Mouse (Mus musculus) neural tube, embryonic 11.5 days (tissue): Measurements from ENCODE around the gene Exoc3l. TPM values are rescaled to one million over a fixed set of nuclear protein-coding genes. Genes with fewer than 3 reads are reported as not detected.
A peak's percentile ranks its signal among the peaks of the same experiment; 100 is the strongest.

Experiments
- ATAC-seq: fragments of 200-750 bp; cut with Nextera tagmentation; 2 replicates; pipeline ENCODE4 v1.8.0; 2017; ENCODE audit warnings: moderate number of reproducible peaks, mild to moderate bottlenecking, moderate TSS enrichment, moderate library complexity; ENCODE audit not compliant: insufficient read depth, low FRiP score, low TSS enrichment
- DNase-seq: peaks from one replicate; pipeline ENCODE4 v3.0.0-alpha.2; 2015; ENCODE audit warnings: low spot score
- H3K27ac ChIP-seq: fragments of 300-500 bp; sonication (generic); 2 replicates; pipeline ENCODE4 v1.5.1; 2014; ENCODE audit warnings: low read depth, mild to moderate bottlenecking, low read length
- H3K27me3 ChIP-seq: fragments of 300-500 bp; sonication (generic); 2 replicates; pipeline ENCODE4 v1.6.1; 2014; ENCODE audit warnings: mild to moderate bottlenecking, low read length, mixed read lengths; ENCODE audit not compliant: control insufficient read depth, insufficient read depth
- H3K36me3 ChIP-seq: fragments of 300-500 bp; sonication (generic); 2 replicates; pipeline ENCODE4 v1.6.1; 2014; ENCODE audit warnings: mild to moderate bottlenecking, low read length, moderate library complexity, mixed read lengths; ENCODE audit not compliant: control insufficient read depth, insufficient read depth
- H3K4me1 ChIP-seq: fragments of 300-500 bp; sonication (generic); 2 replicates; pipeline ENCODE4 v1.6.1; 2014; ENCODE audit warnings: low read length, mixed read lengths; ENCODE audit not compliant: control insufficient read depth, insufficient read depth
- H3K4me2 ChIP-seq: fragments of 300-500 bp; sonication (generic); 2 replicates; pipeline ENCODE4 v1.6.1; 2014; ENCODE audit warnings: low read depth, mild to moderate bottlenecking, moderate library complexity
- H3K4me3 ChIP-seq: fragments of 300-500 bp; sonication (generic); 2 replicates; pipeline ENCODE4 v1.5.1; 2014; ENCODE audit warnings: low read depth, low read length
- H3K9ac ChIP-seq: fragments of 300-500 bp; sonication (generic); 2 replicates; pipeline ENCODE4 v1.6.1; 2014; ENCODE audit warnings: mild to moderate bottlenecking, low read length
- H3K9me3 ChIP-seq: fragments of 300-500 bp; sonication (generic); 2 replicates; pipeline ENCODE4 v1.6.1; 2016; ENCODE audit warnings: low read length; ENCODE audit not compliant: control insufficient read depth
- WGBS: fragments of 180-500 bp; shearing (Covaris S2); extraction: QIAGEN DNeasy Blood & Tissue Kit; methylation state at CpG from one replicate; pipeline ENCODE4 v1.1.7; 2014; 5-methylcytosine and 5-hydroxymethylcytosine counted together
- polyA plus RNA-seq: library from polyadenylated mRNA; unstranded; fragments of >200 nt; fragmentation: Nextera tagmentation; extraction: Ambion mirVana; gene quantifications from 2 replicates; pipeline ENCODE4 v1.2.1, GENCODE M21; 2014

Exoc3l gene
- polyA plus RNA-seq, 1 experiment from 2014 or later, result 12.1 TPM

DNA sequence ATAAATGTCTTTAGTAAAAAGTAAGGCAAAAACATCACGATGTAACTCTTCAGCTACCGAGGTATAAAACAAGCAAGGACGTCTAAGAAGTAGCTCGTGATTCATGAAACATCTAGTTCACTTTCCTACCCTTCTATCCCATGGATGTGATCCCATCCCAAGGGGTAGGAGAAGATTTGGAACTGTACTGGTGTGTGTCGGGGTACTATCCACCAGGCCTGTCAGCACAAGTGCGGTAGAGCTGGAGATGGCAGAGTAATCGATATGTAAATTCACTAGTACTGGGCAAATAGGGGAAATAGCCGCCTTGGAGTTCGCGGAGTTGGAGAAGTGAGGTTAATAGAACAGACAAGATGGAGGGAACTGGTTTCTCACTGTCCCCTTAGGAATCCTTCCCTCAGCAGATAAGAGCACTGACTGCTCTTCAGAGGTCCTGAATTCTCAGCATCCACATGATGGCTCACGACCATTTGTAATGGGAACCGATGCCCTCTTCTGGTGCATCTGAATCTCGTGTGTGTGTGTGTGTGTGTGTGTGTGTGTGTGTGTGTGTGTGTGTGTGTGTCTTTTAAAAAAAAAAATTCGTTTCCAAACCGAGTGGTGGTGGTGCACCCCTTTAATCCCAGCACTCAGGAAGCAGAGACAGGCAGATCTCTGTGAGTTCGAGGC, 32.5 kb downstream of the Exoc3l start:
- H3K4me2 ChIP-seq, result no peak overlapping the region

GRCm38 (mm10) chr8:105261326-105261980, 34.4 kb downstream of the Exoc3l start:
- peaks cover 8% of the 10 kb centered on the region for H3K4me1 ChIP-seq
- DNase-seq (no peak), ATAC-seq (no peak)
- H3K27me3 ChIP-seq, result peaks cover 73% of the 10 kb centered on the region
- no peaks in the 10 kb centered on the region; the same call in 1 of the 2 replicates for H3K9me3 ChIP-seq
- no peak overlapping the region for H3K4me3 ChIP-seq
- no peaks in the 10 kb centered on the region for H3K36me3 ChIP-seq
- 83% methylated on average over 12 of the region's 12 CpGs for WGBS
- no peak overlapping the region for H3K27ac ChIP-seq
- H3K9ac ChIP-seq, result no peak overlapping the region
- H3K4me2 ChIP-seq, result no peak overlapping the region

More for the DNA sequence above, 32.5 kb downstream of the Exoc3l start:
- Histone ChIP-seq H3K9me3 (no peaks in the 10 kb centered on the region; the same call in 1 of the 2 replicates), H3K36me3 (no peaks in the 10 kb centered on the region), H3K27me3 (peaks cover 81% of the 10 kb centered on the region), H3K27ac (no peak overlapping the region), H3K4me1 (peaks cover 12% of the 10 kb centered on the region), H3K4me3 (no peak overlapping the region), H3K9ac (no peak overlapping the region)
- 40% methylated on average over 16 of the region's 16 CpGs for whole genome bisulfite sequencing
- ATAC-seq, result no peak
- DNase-seq, result no peak

DNA sequence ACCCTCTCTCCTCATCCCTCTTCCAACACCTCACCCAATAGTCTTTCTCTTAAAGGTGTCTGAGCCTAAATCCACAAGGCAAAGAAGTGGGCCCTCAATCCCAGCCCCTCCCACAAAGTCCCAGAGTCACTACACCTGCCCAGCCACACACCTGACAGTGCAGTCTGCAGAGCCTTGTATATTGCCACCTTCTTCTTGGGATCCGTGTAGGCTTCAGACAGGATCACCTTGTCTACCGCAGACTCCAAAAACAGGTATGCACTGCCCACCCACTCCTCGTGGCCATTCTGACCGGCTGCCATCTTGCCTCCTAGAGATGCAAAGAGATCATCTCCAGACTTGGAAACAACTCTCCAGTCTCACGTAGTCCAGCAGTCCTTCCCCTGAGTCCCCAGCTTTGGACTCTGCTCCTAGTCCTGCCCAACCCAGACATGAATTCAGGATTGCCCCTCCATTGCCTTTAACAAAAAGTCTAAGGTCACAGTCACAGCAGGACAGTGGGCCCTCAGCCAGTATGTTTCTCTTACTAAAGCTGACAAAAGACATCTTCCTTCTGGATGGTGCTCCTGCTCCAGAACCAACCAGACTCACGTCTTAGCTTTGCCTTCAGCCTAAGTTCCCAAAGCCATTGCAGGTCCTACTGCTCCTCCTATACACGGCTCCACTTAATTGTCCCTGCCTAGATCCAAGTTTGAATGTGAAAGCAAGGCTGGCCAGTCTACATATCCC, 35.4 kb downstream of the Exoc3l start:
- Histone ChIP-seq H3K4me1 (peaks cover 8% of the 10 kb centered on the region), H3K4me3 (no peak overlapping the region), H3K9ac (no peak overlapping the region), H3K36me3 (no peaks in the 10 kb centered on the region), H3K9me3 (no peaks in the 10 kb centered on the region), H3K27ac (no peak overlapping the region), H3K4me2 (no peak overlapping the region), H3K27me3 (peaks cover 70% of the 10 kb centered on the region)
- DNase-seq, result no peak
- no peak; the same call in 1 of the 2 replicates for ATAC-seq
- WGBS, result 54% methylated on average over 7 of the region's 7 CpGs

DNA sequence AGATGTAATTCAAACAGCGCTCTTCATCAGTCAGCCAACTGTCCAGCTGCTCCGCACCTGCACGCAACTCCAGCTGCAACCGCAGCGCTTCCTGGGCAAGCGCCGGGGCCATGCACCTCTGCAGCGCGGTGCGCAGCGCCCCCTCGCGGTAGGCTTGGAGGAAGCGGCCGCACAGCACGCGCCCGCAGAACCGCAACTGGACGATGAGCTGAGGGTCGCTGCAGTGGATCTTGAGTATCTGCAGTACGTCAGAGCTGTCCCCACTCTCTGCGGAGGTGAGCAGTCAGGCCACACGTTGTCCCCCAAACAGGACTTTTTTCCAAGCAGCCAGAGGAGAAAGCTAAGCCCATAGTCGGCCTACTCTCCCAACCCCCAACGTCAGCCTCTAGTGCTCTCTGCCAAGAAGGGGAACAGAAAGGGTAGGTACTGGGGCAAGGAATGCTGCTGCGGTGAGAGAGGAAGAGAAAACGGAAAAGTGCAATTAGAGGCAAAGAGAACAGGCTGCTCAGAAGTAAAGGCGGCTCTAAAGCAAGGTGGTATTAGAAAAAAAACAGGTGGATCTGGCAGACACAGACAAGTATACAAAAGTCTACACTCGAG, 36.1 kb downstream of the Exoc3l start:
- WGBS, result 4% methylated on average over 30 of the region's 30 CpGs
- peak; percentile 88 for DNase-seq
- H3K4me1 ChIP-seq, result peaks cover 10% of the 10 kb centered on the region
- peak; percentile 64 for ATAC-seq
- peak overlapping the region; percentile 65 for H3K4me2 ChIP-seq
- peaks cover 69% of the 10 kb centered on the region for H3K27me3 ChIP-seq
- no peaks in the 10 kb centered on the region for H3K36me3 ChIP-seq
- peak overlapping the region; percentile 33 for H3K4me3 ChIP-seq
- H3K9ac ChIP-seq, result 0 out of 2 replicates have a peak overlapping the region, but pooled peaks have one; percentile 28
- H3K9me3 ChIP-seq, result no peaks in the 10 kb centered on the region
- no peak overlapping the region for H3K27ac ChIP-seq

DNA sequence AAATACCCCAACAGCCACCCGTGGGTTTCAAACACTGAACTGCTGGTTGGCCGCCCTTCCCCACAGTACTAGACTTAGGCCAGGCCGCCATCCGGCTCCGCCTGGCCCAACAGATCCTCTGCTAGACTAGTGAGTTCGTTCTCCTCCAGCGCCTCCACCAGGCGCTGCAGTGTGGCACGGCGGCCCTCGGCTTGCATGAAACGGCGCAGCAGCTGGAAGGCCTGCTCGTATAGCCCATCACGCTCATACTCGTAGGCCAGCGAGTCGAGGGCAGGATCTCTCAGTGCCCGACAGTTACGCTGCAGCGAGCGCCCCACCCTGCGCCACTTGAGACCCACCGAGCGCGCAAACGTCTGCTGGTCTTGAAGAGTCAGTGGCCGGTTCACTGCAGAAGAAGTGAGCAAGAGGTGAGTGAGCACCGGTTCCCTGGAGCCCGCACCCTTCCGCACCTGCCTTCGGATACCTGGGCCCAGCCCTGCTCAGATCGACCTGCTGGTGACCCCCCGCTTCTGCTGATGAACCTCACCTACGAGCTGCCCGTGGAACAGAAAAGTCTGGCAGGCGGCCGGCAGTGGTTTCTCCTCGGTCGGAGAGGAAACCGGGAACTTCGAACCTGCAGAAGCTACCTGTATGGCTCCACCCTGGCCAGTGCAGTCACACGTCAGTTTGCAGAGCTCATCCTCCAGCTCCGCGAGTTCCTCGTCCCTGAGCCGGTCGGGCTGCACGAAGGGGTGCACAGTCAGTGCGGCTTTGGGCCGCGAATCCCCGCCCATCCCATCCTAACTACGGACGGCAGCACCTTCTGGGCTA, 36.8 kb downstream of the Exoc3l start:
- 1% methylated on average over 55 of the region's 55 CpGs for WGBS
- peak overlapping the region; percentile 65 for H3K4me2 ChIP-seq
- H3K4me1 ChIP-seq, result peaks cover 12% of the 10 kb centered on the region
- H3K27ac ChIP-seq, result no peak overlapping the region
- H3K9ac ChIP-seq, result 0 out of 2 replicates have a peak overlapping the region, but pooled peaks have one; percentile 28
- no peaks in the 10 kb centered on the region for H3K9me3 ChIP-seq
- H3K27me3 ChIP-seq, result peaks cover 65% of the 10 kb centered on the region
- peak; percentile 63 for DNase-seq
- H3K4me3 ChIP-seq, result peak overlapping the region; percentile 33
- peak; percentile 39 for ATAC-seq
- no peaks in the 10 kb centered on the region for H3K36me3 ChIP-seq

DNA sequence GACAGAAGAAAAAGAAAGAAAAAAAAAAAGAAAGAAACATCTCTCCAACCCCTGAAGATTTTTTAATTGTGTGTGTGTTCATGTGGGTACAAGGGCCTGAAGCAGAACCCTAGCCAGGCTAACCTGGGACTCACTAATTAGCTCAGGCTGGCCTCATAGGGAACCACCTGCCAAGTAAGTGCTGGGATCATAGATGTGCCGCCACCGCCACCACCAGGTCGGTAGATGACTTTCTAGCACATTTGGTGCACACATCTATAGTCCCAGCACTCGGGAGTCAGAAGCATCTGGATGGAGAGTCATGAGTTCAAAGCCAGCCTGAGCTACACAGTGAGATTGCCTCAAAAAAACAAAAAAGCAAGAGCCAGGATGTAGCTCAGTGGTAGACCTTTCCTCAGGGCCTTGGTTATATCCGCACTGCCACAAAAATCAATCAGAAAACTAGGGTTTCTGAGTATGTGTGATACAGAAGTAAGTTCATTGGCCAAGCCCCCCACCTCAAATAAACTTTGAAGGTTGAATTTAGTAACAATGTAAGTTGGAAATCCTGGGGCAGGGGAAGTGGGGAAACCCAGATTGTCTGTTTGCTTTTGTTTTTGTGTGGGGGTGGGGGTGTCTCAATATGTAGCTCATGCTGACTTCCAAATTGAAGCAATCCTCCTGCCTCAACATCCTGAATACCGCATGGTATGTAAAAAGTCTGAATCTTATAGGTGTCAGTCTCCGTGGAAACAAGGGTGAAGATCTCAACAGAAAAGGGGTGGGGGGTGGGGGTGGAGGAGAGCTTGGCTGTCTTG, 38.4 kb downstream of the Exoc3l start:
- Histone ChIP-seq H3K9ac (no peak overlapping the region), H3K4me1 (peaks cover 12% of the 10 kb centered on the region), H3K9me3 (no peaks in the 10 kb centered on the region), H3K4me2 (no peak overlapping the region), H3K36me3 (no peaks in the 10 kb centered on the region; the same call in 1 of the 2 replicates), H3K27me3 (peaks cover 53% of the 10 kb centered on the region), H3K27ac (no peak overlapping the region), H3K4me3 (no peak overlapping the region)
- ATAC-seq (no peak), DNase-seq (no peak)
- WGBS, result 63% methylated on average over 7 of the region's 7 CpGs

GRCm38 (mm10) chr8:105254966-105255350, 40.9 kb downstream of the Exoc3l start, which contains the start of gene B3gnt9:
B3gnt9 (minus strand) TSS chr8:105255153.
- Histone ChIP-seq H3K27ac (no peak within 1 kb of the TSS), H3K4me2 (peak within 1 kb of the TSS; percentile 99), H3K4me3 (peak within 1 kb of the TSS; percentile 54), H3K9me3 (no peaks in the 10 kb centered on the region), H3K4me1 (peaks cover 12% of the 10 kb centered on the region), H3K36me3 (peaks cover 7% of the 10 kb centered on the region), H3K9ac (peak within 1 kb of the TSS; percentile 74), H3K27me3 (peaks cover 39% of the 10 kb centered on the region)
- no peak for ATAC-seq
- 3% methylated on average over 14 of the region's 14 CpGs for WGBS
- DNase-seq, result peak; percentile 49
